Mouse (Mus musculus): Measurements from ENCODE around the gene Mcpt4.

DNA sequence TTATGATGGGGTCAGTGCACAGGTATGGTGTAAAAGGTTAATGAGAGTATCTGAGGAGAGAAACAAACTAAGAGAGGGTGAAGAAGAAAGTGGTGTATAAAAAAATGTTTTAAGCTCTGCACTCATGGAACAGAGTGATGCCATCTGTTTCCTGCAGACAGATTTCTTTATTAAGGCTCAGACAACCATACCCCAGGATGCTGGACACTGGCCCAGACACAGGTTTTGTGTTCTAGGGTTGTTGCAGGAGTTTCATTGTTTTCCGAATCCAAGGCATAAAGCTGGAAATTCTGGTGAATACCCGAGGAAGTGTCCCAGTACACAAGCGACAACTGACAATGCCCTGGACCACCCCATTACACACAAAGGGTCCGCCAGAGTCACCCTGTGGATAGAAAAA lies 19.9 kb upstream of the Mcpt4 start:
- TF ChIP-seq EP300 (IDR thresholded peaks at IDR 0.05; ENCODE audit: low read depth) (no peak), CTCF (IDR thresholded peaks at IDR 0.05; ENCODE audit: low read depth) (no peak)
